Mouse (Mus musculus): ENCODE data around the gene Ubxn11.

Gene Ubxn11

DNA sequence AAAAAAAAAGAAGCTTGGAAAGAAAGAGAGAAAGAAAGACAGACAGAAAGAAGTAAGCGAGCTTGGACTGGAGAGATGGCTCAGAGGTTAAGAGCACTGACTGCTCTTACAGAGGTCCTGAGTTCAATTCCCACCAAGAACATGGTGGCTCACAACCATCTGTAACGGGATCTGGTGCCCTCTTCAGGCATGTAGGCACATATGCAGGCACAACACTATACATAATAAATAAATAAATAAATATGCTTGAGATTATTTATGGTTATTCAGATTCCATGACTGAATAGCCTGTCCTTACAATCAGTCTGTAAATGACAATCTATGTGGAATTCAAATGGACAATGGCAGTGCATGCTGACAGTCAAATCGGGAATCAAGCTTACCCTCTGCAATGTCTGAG, 64.5 kb downstream of the Ubxn11 start:
- in situ Hi-C loops (cut with MboI; ENCODE audit: unreplicated experiment in 2 of 2): loop anchor here in 1 of 2 experiments (5.0 kb wide), 1 partner anchor 35 kb away; no protein-coding TSS in a partner anchor

GRCm38 (mm10) chr4:134172391-134172790, 70.0 kb downstream of the Ubxn11 start:
- in situ Hi-C loops (cut with MboI; ENCODE audit: unreplicated experiment in 2 of 2): no loop called here

Data from v-Abl transformed pro-B cells (cell line).